Mouse (Mus musculus): ENCODE data around the gene Mixl1. TPM values are rescaled to one million over a fixed set of nuclear protein-coding genes. Genes with fewer than 3 reads are reported as not detected.

Mixl1 gene
- polyA plus RNA-seq (2016; fragmentation: Nextera tagmentation; extraction: Ambion mirVana): 0.09 and 0.28 TPM in 2 replicates

GRCm38 (mm10) chr1:180696626-180697352, at the start of gene Mixl1:
TSS of gene Mixl1 (minus strand) at chr1:180697034.
- 1% methylated on average over 79 of the region's 79 CpGs for WGBS
- H3K4me3 ChIP-seq: peak within 1 kb of the TSS; percentile 59
- peaks cover 14% of the 10 kb centered on the region for H3K4me1 ChIP-seq
- peak within 1 kb of the TSS; percentile 46; the same call in 1 of the 2 replicates for H3K27ac ChIP-seq
- no peaks in the 10 kb centered on the region for H3K9me3 ChIP-seq (replicated peaks)
- peaks cover 65% of the 10 kb centered on the region for H3K27me3 ChIP-seq (ENCODE audit: low read depth, poor library complexity, severe bottlenecking)
- peaks cover 11% of the 10 kb centered on the region for H3K36me3 ChIP-seq
- peak; percentile 62 for DNase-seq (ENCODE audit: low spot score)

DNA sequence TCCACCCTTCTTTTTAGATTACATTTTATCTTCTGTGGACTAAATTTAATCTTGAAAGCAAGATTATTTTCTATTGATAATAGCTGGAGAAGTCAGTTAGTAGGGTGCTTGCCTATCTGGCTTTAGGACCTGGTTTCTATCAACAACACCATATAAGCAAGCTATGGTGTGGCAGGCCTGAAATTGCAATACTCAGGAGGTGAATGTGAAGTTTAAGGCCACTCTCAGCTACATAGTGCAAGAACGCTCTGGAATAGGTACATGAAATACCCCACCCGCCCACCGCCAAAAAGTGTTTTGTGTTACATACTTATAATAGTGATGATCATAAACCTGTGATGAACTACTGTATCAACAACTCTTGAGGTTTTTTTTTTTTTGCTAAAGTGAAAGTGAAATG, 32.4 kb upstream of the Mixl1 start:
- no peak for DNase-seq (ENCODE audit: low spot score)

GRCm38 (mm10) chr1:180726183-180726582, 29.3 kb upstream of the Mixl1 start:
- Histone ChIP-seq H3K4me1 (peaks cover 24% of the 10 kb centered on the region), H3K36me3 (no peaks in the 10 kb centered on the region)
- under 1% methylated on average over 42 of the region's 42 CpGs for WGBS

More for the DNA sequence above, 32.4 kb upstream of the Mixl1 start:
- peaks cover 24% of the 10 kb centered on the region for H3K4me1 ChIP-seq
- H3K27me3 ChIP-seq (ENCODE audit: low read depth, poor library complexity, severe bottlenecking): no peaks in the 10 kb centered on the region
- 97% methylated on average over 3 of the region's 3 CpGs for WGBS
- H3K36me3 ChIP-seq: peaks cover 14% of the 10 kb centered on the region
- no peak overlapping the region for H3K27ac ChIP-seq
- H3K4me3 ChIP-seq: no peak overlapping the region
- H3K9me3 ChIP-seq (replicated peaks): no peaks in the 10 kb centered on the region

DNA sequence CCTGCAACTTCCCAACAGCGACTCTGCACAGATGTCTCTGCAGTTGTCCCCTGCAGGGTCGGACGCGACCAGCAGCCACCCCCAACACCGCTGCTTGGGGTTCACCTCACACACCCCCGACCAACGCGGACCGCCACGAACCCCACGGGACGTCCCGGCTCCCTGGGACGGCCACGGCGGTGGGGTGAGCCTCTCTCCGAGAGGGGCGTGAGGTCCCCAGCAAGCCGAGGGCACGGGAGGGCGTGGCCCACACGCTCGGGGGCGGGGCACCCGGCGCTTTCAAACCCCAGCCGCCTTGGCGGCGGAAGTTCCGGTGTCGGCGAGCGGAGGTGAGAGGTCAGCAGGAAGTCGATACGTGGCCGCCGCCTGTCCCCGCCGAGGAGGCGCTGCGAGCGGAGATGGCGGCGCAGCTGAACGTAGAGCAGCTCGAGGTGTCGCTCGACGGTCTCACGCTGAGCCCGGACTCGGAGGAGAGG, 28.9 kb upstream of the Mixl1 start, which contains the start of gene Acbd3:
Acbd3 (plus strand) TSS at position 340 of the 476 bp plus-strand sequence.
- H3K27ac ChIP-seq: peak within 1 kb of the TSS; percentile 98
- under 1% methylated on average over 51 of the region's 52 CpGs for WGBS
- DNase-seq (ENCODE audit: low spot score): peak; percentile 96
- H3K27me3 ChIP-seq (ENCODE audit: low read depth, poor library complexity, severe bottlenecking): no peaks in the 10 kb centered on the region
- peaks cover 24% of the 10 kb centered on the region for H3K4me1 ChIP-seq
- peak within 1 kb of the TSS; percentile 100 for H3K4me3 ChIP-seq
- no peaks in the 10 kb centered on the region for H3K9me3 ChIP-seq (replicated peaks)
- no peaks in the 10 kb centered on the region for H3K36me3 ChIP-seq

More at GRCm38 (mm10) chr1:180726183-180726582, 29.3 kb upstream of the Mixl1 start:
- Histone ChIP-seq H3K9me3 (replicated peaks) (no peaks in the 10 kb centered on the region), H3K27me3 (ENCODE audit: low read depth, poor library complexity, severe bottlenecking) (no peaks in the 10 kb centered on the region), H3K4me3 (peak overlapping the region; percentile 100), H3K27ac (peak overlapping the region; percentile 98)
- DNase-seq (ENCODE audit: low spot score): no peak

- Histone ChIP-seq H3K27me3 (ENCODE audit: low read depth, poor library complexity, severe bottlenecking) (no peaks in the 10 kb centered on the region), H3K4me1 (peaks cover 24% of the 10 kb centered on the region), H3K9me3 (replicated peaks) (no peaks in the 10 kb centered on the region), H3K36me3 (no peaks in the 10 kb centered on the region), H3K27ac (no peak overlapping the region), H3K4me3 (no peak overlapping the region)
- DNase-seq (ENCODE audit: low spot score): no peak
- 44% methylated on average over 1 of the region's 1 CpGs for WGBS
Measured at GRCm38 (mm10) chr1:180723701-180724238, 26.9 kb upstream of the Mixl1 start.

DNA sequence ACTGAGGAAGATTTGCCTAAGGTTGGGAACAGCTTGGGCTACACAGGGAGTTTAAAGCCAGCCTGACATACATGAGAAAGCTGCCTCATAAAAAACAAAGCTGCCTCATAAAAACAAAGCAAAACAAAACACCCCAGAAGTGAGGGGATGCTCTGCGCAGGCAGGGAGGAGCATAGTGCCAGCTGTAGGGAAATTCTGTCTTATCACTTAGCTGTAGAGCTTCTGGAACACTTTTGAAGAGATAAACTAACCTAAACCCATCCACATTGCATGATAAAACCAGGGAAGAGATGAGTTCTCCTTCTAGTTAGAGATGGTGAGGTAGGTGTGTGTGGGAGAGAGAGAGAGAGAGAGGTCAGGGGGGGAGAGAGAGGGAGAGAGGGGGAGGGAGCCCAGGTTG, 25.8 kb upstream of the Mixl1 start:
- no peaks in the 10 kb centered on the region for H3K9me3 ChIP-seq (replicated peaks)
- no peaks in the 10 kb centered on the region for H3K27me3 ChIP-seq (ENCODE audit: low read depth, poor library complexity, severe bottlenecking)
- H3K27ac ChIP-seq: no peak overlapping the region
- no peaks in the 10 kb centered on the region for H3K36me3 ChIP-seq
- H3K4me1 ChIP-seq: peaks cover 20% of the 10 kb centered on the region
- 87% methylated on average over 1 of the region's 1 CpGs for WGBS
- no peak for DNase-seq (ENCODE audit: low spot score)
- H3K4me3 ChIP-seq: no peak overlapping the region

- WGBS: 47% methylated on average over 5 of the region's 5 CpGs
- H3K4me1 ChIP-seq: peaks cover 3% of the 10 kb centered on the region
- no peaks in the 10 kb centered on the region for H3K36me3 ChIP-seq
- H3K4me3 ChIP-seq: no peak overlapping the region
- H3K9me3 ChIP-seq (replicated peaks): no peaks in the 10 kb centered on the region
- DNase-seq (ENCODE audit: low spot score): peak; percentile 91
- H3K27me3 ChIP-seq (ENCODE audit: low read depth, poor library complexity, severe bottlenecking): no peaks in the 10 kb centered on the region
- no peak overlapping the region for H3K27ac ChIP-seq
Measured at GRCm38 (mm10) chr1:180719951-180720689, 23.3 kb upstream of the Mixl1 start.

DNA sequence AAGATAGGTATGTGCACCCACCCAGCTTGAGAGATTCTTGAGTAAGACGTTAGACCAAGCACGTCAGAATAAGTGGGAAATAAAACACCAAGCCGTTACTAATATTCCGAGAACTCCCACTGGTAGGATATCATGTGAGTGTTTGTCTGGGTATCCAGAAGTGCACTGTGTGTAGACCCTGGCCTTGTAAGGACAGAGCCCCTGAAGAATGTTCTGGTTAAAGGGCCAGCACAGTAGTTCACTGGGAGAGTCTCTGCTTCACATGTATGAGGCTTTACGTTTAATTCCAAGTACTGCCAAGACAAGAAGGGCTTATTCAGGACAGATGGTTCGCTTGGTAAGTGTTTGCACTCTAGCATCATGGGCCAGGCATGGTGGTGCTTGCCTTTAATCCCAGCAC, 22.6 kb upstream of the Mixl1 start:
- WGBS: 91% methylated on average over 6 of the region's 6 CpGs
- DNase-seq (ENCODE audit: low spot score): no peak
- no peaks in the 10 kb centered on the region for H3K27me3 ChIP-seq (ENCODE audit: low read depth, poor library complexity, severe bottlenecking)
- no peaks in the 10 kb centered on the region for H3K36me3 ChIP-seq
- H3K27ac ChIP-seq: no peak overlapping the region
- H3K4me3 ChIP-seq: no peak overlapping the region
- no peaks in the 10 kb centered on the region for H3K4me1 ChIP-seq
- no peaks in the 10 kb centered on the region for H3K9me3 ChIP-seq (replicated peaks)

GRCm38 (mm10) chr1:180718756-180719155, 21.9 kb upstream of the Mixl1 start:
- H3K4me1 ChIP-seq: no peaks in the 10 kb centered on the region
- H3K36me3 ChIP-seq: no peaks in the 10 kb centered on the region
- WGBS: 79% methylated on average over 5 of the region's 5 CpGs
- no peak overlapping the region for H3K4me3 ChIP-seq
- H3K9me3 ChIP-seq (replicated peaks): no peaks in the 10 kb centered on the region
- no peaks in the 10 kb centered on the region for H3K27me3 ChIP-seq (ENCODE audit: low read depth, poor library complexity, severe bottlenecking)
- no peak overlapping the region for H3K27ac ChIP-seq
- DNase-seq (ENCODE audit: low spot score): no peak

GRCm38 (mm10) chr1:180708935-180709776, 12.3 kb upstream of the Mixl1 start:
- 0 out of 2 replicates have a peak, but pooled peaks cover 7% of the 10 kb centered on the region for H3K27me3 ChIP-seq (ENCODE audit: low read depth, poor library complexity, severe bottlenecking)
- no peak overlapping the region for H3K4me3 ChIP-seq
- WGBS: 61% methylated on average over 14 of the region's 14 CpGs
- no peaks in the 10 kb centered on the region for H3K36me3 ChIP-seq
- no peak overlapping the region for H3K27ac ChIP-seq
- H3K9me3 ChIP-seq (replicated peaks): no peaks in the 10 kb centered on the region
- no peak for DNase-seq (ENCODE audit: low spot score)
- peaks cover 9% of the 10 kb centered on the region; the same call in 1 of the 2 replicates for H3K4me1 ChIP-seq

DNA sequence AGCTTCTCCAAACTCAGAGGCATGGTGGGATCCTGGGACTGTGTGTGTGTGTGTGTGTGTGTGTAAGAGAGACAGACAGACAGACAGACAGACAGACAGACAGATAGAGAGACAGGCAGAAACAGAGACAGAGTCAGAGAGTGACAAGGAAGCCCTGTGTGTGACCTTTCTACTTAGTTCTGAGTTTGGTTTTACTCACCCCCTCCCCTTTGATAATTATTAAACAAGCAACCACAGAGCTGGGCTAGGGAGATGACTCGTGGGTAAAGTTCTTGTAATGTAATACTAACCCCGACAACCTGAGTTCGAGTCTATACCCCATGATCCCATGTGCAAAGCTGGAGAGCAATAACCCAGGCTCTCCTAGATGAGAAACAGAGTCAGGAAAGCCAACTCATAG, 11.0 kb upstream of the Mixl1 start:
- Histone ChIP-seq H3K27ac (no peak overlapping the region), H3K27me3 (ENCODE audit: low read depth, poor library complexity, severe bottlenecking) (0 out of 2 replicates have a peak, but pooled peaks cover 7% of the 10 kb centered on the region), H3K9me3 (replicated peaks) (no peaks in the 10 kb centered on the region), H3K36me3 (no peaks in the 10 kb centered on the region), H3K4me1 (peaks cover 17% of the 10 kb centered on the region), H3K4me3 (no peak overlapping the region)
- no peak for DNase-seq (ENCODE audit: low spot score)
- 76% methylated on average over 3 of the region's 3 CpGs for WGBS

DNA sequence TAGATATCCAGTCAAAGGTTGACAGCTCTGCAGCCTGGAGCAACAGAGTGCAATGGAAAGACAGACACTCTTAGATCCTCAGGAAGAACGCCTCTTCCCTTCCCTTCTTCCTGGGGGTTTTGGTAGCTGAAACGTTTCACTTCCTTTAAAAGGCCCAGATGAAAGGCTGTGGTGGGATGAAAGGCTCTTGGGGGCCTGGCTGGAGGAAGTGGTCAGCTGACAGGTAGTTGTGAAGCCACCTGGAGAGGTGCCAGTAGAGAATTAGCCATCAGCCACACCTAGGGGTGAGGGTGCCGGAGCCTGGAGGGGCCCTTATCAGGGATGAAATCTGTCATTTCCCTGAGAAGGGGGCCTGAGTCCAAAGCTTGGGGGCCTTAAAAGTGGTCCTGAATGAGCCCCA, 10.5 kb upstream of the Mixl1 start:
- Histone ChIP-seq H3K9me3 (replicated peaks) (no peaks in the 10 kb centered on the region), H3K4me1 (peaks cover 20% of the 10 kb centered on the region), H3K27me3 (ENCODE audit: low read depth, poor library complexity, severe bottlenecking) (0 out of 2 replicates have a peak, but pooled peaks cover 7% of the 10 kb centered on the region), H3K4me3 (no peak overlapping the region), H3K27ac (no peak overlapping the region), H3K36me3 (no peaks in the 10 kb centered on the region)
- no peak for DNase-seq (ENCODE audit: low spot score)
- WGBS: 35% methylated on average over 3 of the region's 3 CpGs
